Mouse (Mus musculus) embryonic facial prominence, embryonic 11.5 days (tissue): ENCODE data around the gene Megf6. TPM values are rescaled to one million over a fixed set of nuclear protein-coding genes. Genes with fewer than 3 reads are reported as not detected.
A peak's percentile ranks its signal among the peaks of the same experiment; 100 is the strongest.

Source experiments
- ATAC-seq: fragments of 200-750 bp; cut with Nextera tagmentation; replicated peaks from 2 replicates; pipeline ENCODE4 v1.8.0; 2017; ENCODE audit warnings: low read depth; ENCODE audit not compliant: insufficient number of reproducible peaks, low FRiP score, low TSS enrichment
- DNase-seq: peaks from one replicate; pipeline ENCODE4 v3.0.0-alpha.2; 2015; ENCODE audit warnings: low spot score
- H3K27ac ChIP-seq: fragments of 300-500 bp; sonication (generic); replicated peaks from 2 replicates; pipeline ENCODE4 v1.5.1; 2014; ENCODE audit warnings: mild to moderate bottlenecking, low read depth, low read length, control low read depth
- H3K27me3 ChIP-seq: fragments of 300-500 bp; sonication (generic); 2 replicates; pipeline ENCODE4 v1.6.1; 2014; ENCODE audit warnings: mild to moderate bottlenecking, low read length, moderate library complexity, mixed read lengths; ENCODE audit not compliant: control insufficient read depth, insufficient read depth
- H3K36me3 ChIP-seq: fragments of 300-500 bp; sonication (generic); replicated peaks from 2 replicates; pipeline ENCODE4 v1.6.1; 2014; ENCODE audit warnings: low read depth, mild to moderate bottlenecking, low read length, moderate library complexity, mixed read lengths; ENCODE audit not compliant: control insufficient read depth, insufficient read depth
- H3K4me1 ChIP-seq: fragments of 300-500 bp; sonication (generic); 2 replicates; pipeline ENCODE4 v1.6.1; 2014; ENCODE audit warnings: low read length, mixed read lengths; ENCODE audit not compliant: control insufficient read depth, insufficient read depth
- H3K4me2 ChIP-seq: fragments of 300-500 bp; sonication (generic); 2 replicates; pipeline ENCODE4 v1.6.1; 2014; ENCODE audit warnings: low read depth, mild to moderate bottlenecking, control low read depth, low read length, moderate library complexity
- H3K4me3 ChIP-seq: fragments of 300-500 bp; sonication (generic); 2 replicates; pipeline ENCODE4 v1.5.1; 2014; ENCODE audit warnings: low read depth, low read length, control low read depth
- H3K9ac ChIP-seq: fragments of 300-500 bp; sonication (generic); replicated peaks from 2 replicates; pipeline ENCODE4 v1.6.1; 2014; ENCODE audit warnings: mild to moderate bottlenecking, control low read depth, low read length
- H3K9me3 ChIP-seq: fragments of 300-500 bp; sonication (generic); replicated peaks from 2 replicates; pipeline ENCODE4 v1.6.1; 2016; ENCODE audit warnings: mild to moderate bottlenecking, low read length, inconsistent platforms, mixed read lengths; ENCODE audit not compliant: control insufficient read depth
- WGBS: fragments of 180-500 bp; shearing (Covaris S2); extraction: QIAGEN DNeasy Blood & Tissue Kit; methylation state at CpG from one replicate; pipeline ENCODE4 v1.1.7; 2014; 5-methylcytosine and 5-hydroxymethylcytosine counted together
- polyA plus RNA-seq: library from polyadenylated mRNA; unstranded; fragments of >200 nt; fragmentation: Nextera tagmentation; extraction: Ambion mirVana; gene quantifications from 2 replicates; pipeline ENCODE4 v1.2.1, GENCODE M21; 2014

The Megf6 gene
- polyA plus RNA-seq, 1 experiment from 2014 or later, result 17.6 TPM

DNA sequence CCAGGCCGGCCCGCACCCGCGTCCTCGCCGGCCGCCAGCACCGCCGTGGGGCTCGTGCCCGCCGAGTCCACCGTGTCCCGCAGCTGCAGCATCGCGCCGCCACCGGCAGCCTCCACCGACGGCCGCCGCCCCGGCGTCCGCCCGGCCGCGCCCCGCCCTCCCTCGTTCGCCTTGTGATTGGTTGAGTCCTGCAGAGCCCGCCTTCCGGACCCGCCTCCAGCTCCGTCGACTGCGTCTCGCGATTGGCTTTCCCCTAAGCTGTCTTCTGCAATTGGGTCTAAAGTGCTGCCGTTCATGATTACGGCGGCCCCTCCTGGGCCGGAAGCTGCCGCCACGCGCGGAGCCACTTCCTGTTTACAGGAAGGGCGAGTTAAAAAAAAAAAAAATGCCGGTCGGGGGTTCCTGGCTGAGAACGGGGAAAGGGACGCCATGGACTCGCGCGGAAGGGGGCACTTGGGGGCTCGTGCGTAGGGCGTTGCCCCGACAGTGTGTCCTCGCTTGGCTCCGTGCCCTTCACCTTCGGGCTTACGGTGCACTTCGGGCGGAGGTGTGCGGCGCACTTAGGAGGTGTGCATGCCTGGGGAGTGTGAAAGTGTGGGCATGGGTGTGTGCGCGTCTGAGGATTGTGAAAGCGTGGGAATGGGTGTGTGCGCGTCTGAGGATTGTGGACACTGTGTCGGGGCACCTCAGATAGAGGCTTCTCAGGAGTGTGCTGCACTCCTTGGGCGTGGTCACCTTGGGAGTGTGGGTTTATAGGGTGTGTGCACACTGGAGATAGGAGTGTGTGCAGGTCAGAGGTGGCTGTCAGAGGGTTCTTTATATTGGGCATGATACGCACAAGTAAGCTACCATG lies 9.8 kb upstream of the Megf6 start, which contains the start of gene Tprgl:
Tprgl (minus strand) TSS at position 129 of the 853 bp plus-strand sequence.
- Histone ChIP-seq H3K27me3 (no peaks in the 10 kb centered on the region), H3K27ac (peak within 1 kb of the TSS; percentile 3; the same call in 1 of the 2 replicates), H3K9me3 (no peaks in the 10 kb centered on the region), H3K4me3 (peak within 1 kb of the TSS; percentile 76), H3K9ac (peak within 1 kb of the TSS; percentile 68), H3K36me3 (peaks cover 2% of the 10 kb centered on the region), H3K4me2 (peak within 1 kb of the TSS; percentile 77), H3K4me1 (no peaks in the 10 kb centered on the region)
- DNase-seq, result peak; percentile 97
- peak; percentile 93 for ATAC-seq
- under 1% methylated on average over 69 of the region's 75 CpGs for WGBS

DNA sequence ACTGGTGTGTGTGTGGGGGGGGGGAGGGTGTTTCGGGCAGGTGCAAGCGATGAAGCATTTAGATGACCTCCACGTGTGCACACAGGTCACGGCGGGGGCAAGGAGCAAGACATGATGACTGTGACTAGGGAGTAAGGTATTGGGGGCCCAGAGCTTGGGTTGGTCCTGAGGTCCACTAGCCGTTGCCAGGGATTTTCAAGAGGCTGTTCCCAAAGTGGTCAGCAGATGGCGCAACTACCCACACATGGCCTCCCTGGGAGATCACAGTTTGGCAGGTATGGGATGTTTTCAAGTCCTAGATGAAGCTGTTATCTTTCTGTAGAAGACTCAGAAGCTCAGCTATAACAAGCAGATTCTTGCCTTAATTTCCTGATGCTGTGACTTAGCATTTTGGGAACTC lies 7.2 kb upstream of the Megf6 start:
- Histone ChIP-seq H3K27me3 (no peaks in the 10 kb centered on the region), H3K9me3 (no peaks in the 10 kb centered on the region), H3K4me1 (no peaks in the 10 kb centered on the region), H3K4me3 (no peak overlapping the region), H3K9ac (no peak overlapping the region), H3K36me3 (no peaks in the 10 kb centered on the region), H3K4me2 (no peak overlapping the region), H3K27ac (no peak overlapping the region)
- WGBS, result 13% methylated on average over 7 of the region's 7 CpGs
- ATAC-seq, result no peak
- peak; percentile 84 for DNase-seq

DNA sequence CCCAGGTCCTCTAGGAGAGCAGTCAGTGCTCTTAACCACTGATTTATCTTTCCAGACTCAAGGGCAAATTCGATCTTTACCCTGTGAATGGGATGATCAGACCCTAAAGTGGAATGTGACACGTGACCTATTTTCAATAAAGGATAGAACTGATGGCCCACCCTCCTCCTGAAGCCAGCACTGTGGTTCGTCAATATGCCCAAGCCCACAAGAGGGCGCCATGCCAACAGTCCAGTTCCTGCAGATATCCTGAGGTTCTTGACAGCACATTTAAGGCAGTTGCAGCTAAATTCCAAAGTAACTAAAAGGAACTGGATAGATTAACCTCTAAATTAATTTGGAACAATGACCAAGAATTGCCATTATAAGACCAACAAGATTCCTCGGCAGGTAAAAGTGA lies 3.5 kb upstream of the Megf6 start:
- WGBS, result 27% methylated on average over 5 of the region's 5 CpGs
- H3K4me3 ChIP-seq, result no peak overlapping the region
- no peak for ATAC-seq

DNA sequence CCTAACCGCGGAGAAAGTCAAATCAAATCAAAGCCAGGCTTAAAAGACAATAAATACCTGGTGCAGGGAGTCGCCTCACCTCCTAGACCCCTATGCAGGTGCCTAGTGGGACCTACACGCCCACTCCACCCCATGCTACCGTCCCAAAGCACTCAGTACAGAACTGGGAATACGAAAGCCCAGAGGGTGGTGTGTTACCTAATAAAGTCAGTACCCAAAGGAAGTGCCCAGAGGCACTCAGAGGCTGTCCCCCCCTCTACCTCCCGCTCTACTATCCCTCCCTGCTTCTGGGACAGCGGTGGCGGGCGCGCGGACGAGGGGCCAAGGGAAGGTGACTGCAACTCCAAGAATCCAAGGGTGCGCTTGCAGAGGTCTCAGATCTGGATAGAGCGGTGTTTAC lies 509 bp upstream of the Megf6 start:
- Histone ChIP-seq H3K27me3 (peaks cover 11% of the 10 kb centered on the region; the same call in 1 of the 2 replicates), H3K9ac (peak overlapping the region; percentile 37; the same call in 1 of the 2 replicates), H3K4me1 (peaks cover 16% of the 10 kb centered on the region), H3K36me3 (no peaks in the 10 kb centered on the region), H3K27ac (no peak overlapping the region), H3K4me3 (peak overlapping the region; percentile 70), H3K9me3 (no peaks in the 10 kb centered on the region), H3K4me2 (peak overlapping the region; percentile 95)
- no peak for DNase-seq
- peak; percentile 10; the same call in 1 of the 2 replicates for ATAC-seq
- under 1% methylated on average over 15 of the region's 15 CpGs for WGBS

More for the DNA sequence above, 3.5 kb upstream of the Megf6 start:
- DNase-seq, result peak; percentile 75
- H3K36me3 ChIP-seq, result no peaks in the 10 kb centered on the region
- H3K4me2 ChIP-seq, result no peak overlapping the region
- H3K9me3 ChIP-seq, result no peaks in the 10 kb centered on the region
- H3K27me3 ChIP-seq, result peaks cover 11% of the 10 kb centered on the region; the same call in 1 of the 2 replicates
- no peak overlapping the region for H3K9ac ChIP-seq
- H3K27ac ChIP-seq, result no peak overlapping the region
- peaks cover 9% of the 10 kb centered on the region for H3K4me1 ChIP-seq

DNA sequence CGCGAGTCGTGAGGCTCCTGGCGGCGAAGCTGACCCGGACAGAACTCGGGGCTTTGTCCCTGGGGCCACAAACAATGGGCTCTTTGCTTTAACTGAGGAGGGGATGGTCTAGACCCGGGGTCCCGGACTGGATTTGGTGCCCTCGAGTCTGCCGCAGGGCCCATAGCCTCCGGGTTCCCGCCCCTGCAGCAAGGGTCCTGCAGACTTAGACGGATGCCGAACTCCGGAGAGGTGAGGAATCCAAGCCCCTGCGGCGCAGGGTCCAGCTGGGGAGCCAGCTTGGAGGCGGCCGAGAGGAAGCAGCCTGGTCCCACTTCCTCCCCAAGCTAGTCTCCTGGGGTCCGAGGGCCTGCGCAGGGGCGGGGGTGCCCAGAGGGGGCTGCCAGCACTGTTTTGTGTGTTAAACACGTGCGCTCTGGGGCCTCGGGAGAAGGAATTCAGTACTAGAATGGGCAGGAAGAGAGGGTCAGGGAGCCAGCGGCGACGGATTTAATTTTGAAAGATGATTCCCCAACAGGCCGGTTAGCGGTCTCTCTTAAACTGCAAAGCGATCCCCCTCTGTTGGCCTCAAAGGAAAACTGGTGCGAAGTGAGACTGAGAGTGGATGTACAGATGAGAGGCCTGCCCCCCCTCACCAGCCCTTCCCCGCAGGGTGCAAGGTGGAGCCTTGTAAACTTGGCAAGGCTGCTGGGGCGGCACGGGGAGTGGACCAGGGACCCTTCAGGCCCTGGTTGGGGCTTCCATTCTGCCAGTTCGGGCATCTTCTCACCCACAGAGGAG lies 811 bp downstream of the Megf6 start:
- Histone ChIP-seq H3K9me3 (no peaks in the 10 kb centered on the region), H3K4me1 (peaks cover 16% of the 10 kb centered on the region), H3K9ac (peak overlapping the region; percentile 72), H3K4me3 (peak overlapping the region; percentile 70), H3K36me3 (no peaks in the 10 kb centered on the region), H3K27ac (peak overlapping the region; percentile 68), H3K4me2 (peak overlapping the region; percentile 95), H3K27me3 (peaks cover 11% of the 10 kb centered on the region; the same call in 1 of the 2 replicates)
- under 1% methylated on average over 37 of the region's 37 CpGs for WGBS
- ATAC-seq, result peak; percentile 55
- DNase-seq, result peak; percentile 79

DNA sequence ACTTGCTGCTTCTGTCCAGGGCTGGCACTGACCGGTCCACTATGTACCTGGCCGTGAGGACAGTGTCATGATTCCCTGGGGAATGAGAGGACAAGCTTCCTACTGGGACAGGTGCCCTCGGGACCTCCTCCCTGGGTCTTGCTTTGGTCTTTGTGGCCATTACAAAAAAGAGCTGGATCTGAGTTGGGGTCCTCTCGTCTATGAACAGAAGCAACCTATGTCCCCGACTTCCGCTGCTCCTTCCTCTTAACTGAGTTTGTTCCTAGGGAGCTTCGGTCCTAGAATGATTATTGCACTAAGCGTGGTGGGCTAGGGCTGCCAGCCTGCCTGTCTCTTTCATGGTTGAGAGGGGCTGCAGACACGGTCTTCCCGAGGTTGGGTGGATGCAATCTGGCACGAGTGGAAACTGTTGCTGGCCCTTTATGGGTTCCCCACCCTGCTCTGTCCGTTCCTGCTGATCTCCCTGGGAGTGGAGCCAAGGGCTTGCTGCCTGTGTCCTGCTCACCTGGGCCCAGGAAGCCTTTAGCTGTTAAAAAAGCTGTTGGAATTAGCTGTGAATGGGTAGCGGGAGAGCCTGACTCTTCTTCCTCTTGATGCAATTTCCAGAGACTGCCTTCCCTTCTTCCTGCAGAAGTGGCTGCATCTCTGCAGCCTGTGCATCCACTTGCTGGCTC lies 1.5 kb downstream of the Megf6 start:
- Histone ChIP-seq H3K4me3 (peak overlapping the region; percentile 70), H3K4me2 (peak overlapping the region; percentile 95), H3K9me3 (no peaks in the 10 kb centered on the region), H3K27ac (no peak overlapping the region), H3K4me1 (peaks cover 16% of the 10 kb centered on the region), H3K9ac (peak overlapping the region; percentile 72), H3K27me3 (peaks cover 11% of the 10 kb centered on the region; the same call in 1 of the 2 replicates), H3K36me3 (no peaks in the 10 kb centered on the region)
- 33% methylated on average over 13 of the region's 13 CpGs for WGBS
- no peak for DNase-seq
- ATAC-seq, result no peak

DNA sequence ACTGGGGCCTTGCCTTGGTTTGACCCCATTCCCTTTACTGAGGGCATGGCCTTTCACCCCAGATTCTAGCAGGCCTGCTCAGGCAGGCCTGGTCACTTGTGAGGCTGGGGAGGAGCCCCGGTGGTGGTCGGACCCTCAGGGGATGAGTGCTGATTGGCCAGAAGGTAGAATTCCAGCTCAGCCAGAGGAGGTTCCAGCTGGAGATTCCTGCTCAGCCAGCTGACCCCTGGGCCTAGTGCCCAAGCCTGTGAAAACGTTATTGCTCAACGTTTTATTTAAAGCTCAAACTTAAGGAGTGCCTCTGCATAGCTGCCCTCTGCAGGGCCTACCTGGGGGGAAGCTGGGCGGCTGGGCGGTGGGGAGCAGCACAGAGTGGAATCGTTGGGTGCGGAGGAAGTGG lies 6.7 kb downstream of the Megf6 start:
- Histone ChIP-seq H3K4me3 (no peak overlapping the region), H3K36me3 (no peaks in the 10 kb centered on the region), H3K27ac (no peak overlapping the region), H3K27me3 (no peaks in the 10 kb centered on the region), H3K4me1 (peaks cover 5% of the 10 kb centered on the region), H3K4me2 (no peak overlapping the region), H3K9me3 (no peaks in the 10 kb centered on the region), H3K9ac (no peak overlapping the region)
- DNase-seq, result no peak
- WGBS, result 49% methylated on average over 8 of the region's 8 CpGs
- ATAC-seq, result no peak
